Mouse (Mus musculus) thymus, postnatal 0 days (tissue): ENCODE results near the gene Gm45711. TPM values are rescaled to one million over a fixed set of nuclear protein-coding genes. Genes with fewer than 3 reads are reported as not detected.
"Not testable (repeated sequence)": the region's sequence is repeated elsewhere in the genome, so short reads cannot be mapped to it uniquely, and the experiment has no call there.

Experiments used
- DNase-seq: peaks from one replicate; pipeline ENCODE4 v3.0.0-alpha.2; 2015; ENCODE audit warnings: low spot score
- polyA plus RNA-seq: library from polyadenylated mRNA; unstranded; fragments of >200 nt; fragmentation: Nextera tagmentation; extraction: Ambion mirVana; gene quantifications from 2 replicates; pipeline ENCODE4 v1.2.1, GENCODE M21; 2015

The Gm45711 gene
- not detected in 2 replicates for polyA plus RNA-seq

GRCm38 (mm10) chr8:104309441-104310155, at the start of gene Gm45711, which contains the start of gene Cmtm1:
Gm45711 (minus strand) TSS chr8:104310081.
Cmtm1 (minus strand) TSS chr8:104310145.
- DNase-seq = not testable (repeated sequence)

- no peak for DNase-seq
These were observed 48.8 kb upstream of the Gm45711 start for GRCm38 (mm10) chr8:104358637-104359036.

- DNase-seq = no peak
These were observed 44.6 kb upstream of the Gm45711 start for GRCm38 (mm10) chr8:104354504-104354903.

- no peak for DNase-seq
These were observed 43.3 kb upstream of the Gm45711 start for GRCm38 (mm10) chr8:104353186-104353585.

GRCm38 (mm10) chr8:104350047-104350446, 40.2 kb upstream of the Gm45711 start:
- DNase-seq = no peak

GRCm38 (mm10) chr8:104348971-104349370, 39.1 kb upstream of the Gm45711 start:
- no peak for DNase-seq

GRCm38 (mm10) chr8:104346706-104347105, 36.8 kb upstream of the Gm45711 start:
- DNase-seq = no peak

GRCm38 (mm10) chr8:104344622-104345021, 34.7 kb upstream of the Gm45711 start:
- no peak for DNase-seq

- peak; percentile 82 for DNase-seq
These were observed 34.1 kb upstream of the Gm45711 start for GRCm38 (mm10) chr8:104343957-104344356.

- DNase-seq = no peak
These were observed 32.5 kb upstream of the Gm45711 start for GRCm38 (mm10) chr8:104342426-104342825.

GRCm38 (mm10) chr8:104341678-104342077, 31.8 kb upstream of the Gm45711 start:
- no peak for DNase-seq

GRCm38 (mm10) chr8:104341106-104341561, 31.3 kb upstream of the Gm45711 start:
- DNase-seq = no peak

GRCm38 (mm10) chr8:104340233-104341105, 30.6 kb upstream of the Gm45711 start:
- DNase-seq = peak; percentile 74

GRCm38 (mm10) chr8:104339983-104340232, 30.0 kb upstream of the Gm45711 start:
- no peak for DNase-seq

- DNase-seq = no peak
These were observed 29.5 kb upstream of the Gm45711 start, which contains the start of gene Cmtm3 for GRCm38 (mm10) chr8:104339229-104339982. Cmtm3 (plus strand) TSS chr8:104339410.

GRCm38 (mm10) chr8:104337890-104338289, 28.0 kb upstream of the Gm45711 start:
- DNase-seq = peak; percentile 30

- no peak for DNase-seq
These were observed 26.9 kb upstream of the Gm45711 start for GRCm38 (mm10) chr8:104336806-104337205.

GRCm38 (mm10) chr8:104334196-104334595, 24.3 kb upstream of the Gm45711 start:
- DNase-seq = no peak

GRCm38 (mm10) chr8:104333786-104334185, 23.9 kb upstream of the Gm45711 start:
- no peak for DNase-seq

GRCm38 (mm10) chr8:104332665-104333631, 23.1 kb upstream of the Gm45711 start:
- DNase-seq = no peak
